Mouse (Mus musculus) fibroblast of lung, adult 2 months (primary cell): ENCODE data around the gene Epyc.
"Not testable (repeated sequence)": the region's sequence is repeated elsewhere in the genome, so short reads cannot be mapped to it uniquely, and the experiment has no call there.

ENCODE experiments used
- DNase-seq: peaks from one replicate; pipeline ENCODE4 v3.0.0-alpha.2; 2011; ENCODE audit warnings: low read depth

The Epyc gene

GRCm38 (mm10) chr10:97714584-97714983, 70.7 kb downstream of the Epyc start:
- DNase-seq, result no peak

GRCm38 (mm10) chr10:97715289-97715906, 71.5 kb downstream of the Epyc start:
- no peak for DNase-seq

- no peak for DNase-seq
These were observed 73.4 kb downstream of the Epyc start for GRCm38 (mm10) chr10:97717233-97717632.

GRCm38 (mm10) chr10:97718021-97718420, 74.2 kb downstream of the Epyc start:
- no peak for DNase-seq

- no peak for DNase-seq
These were observed 76.8 kb downstream of the Epyc start for GRCm38 (mm10) chr10:97720625-97721024.

GRCm38 (mm10) chr10:97722709-97723108, 78.8 kb downstream of the Epyc start:
- DNase-seq, result no peak

- DNase-seq, result no peak
These were observed 82.1 kb downstream of the Epyc start for GRCm38 (mm10) chr10:97725929-97726328.

- DNase-seq, result not testable (repeated sequence)
These were observed 82.8 kb downstream of the Epyc start, which contains the start of gene C030005K15Rik for GRCm38 (mm10) chr10:97726655-97727054. Gene C030005K15Rik (minus strand): TSS chr10:97726755.
